Comparison of ENCODE assay signal across 18 mouse cellular contexts in genomic region chr7:46989387-46989786, GRCm38 (mm10). TPM values are rescaled to one million over a fixed set of nuclear protein-coding genes. Genes with fewer than 3 reads are reported as not detected.
"Had no signal": no experiment of that assay in that cellular context is flagged by ENCODE, and none has a peak within 500 bp of the region (broad histone marks: within the 10 kb centered on the region; RNA-seq: fewer than 3 reads in every experiment).

No protein-coding gene starts in this region.

RNA-seq across cellular contexts. Expression of gene Gm9999, which starts 6.0 kb away (rescaled TPM):
- total RNA-seq: liver, adult 2 months; midbrain, postnatal 0 days; monocyte, adult 5-6 weeks had no signal
- polyA plus RNA-seq: limb, embryonic 15.5 days; liver, adult 2 months; lung, adult 2 months; lung, embryonic 15.5 days; lung, postnatal 0 days; macrophage; midbrain, embryonic 11.5 days; midbrain, embryonic 13.5 days; midbrain, embryonic 15.5 days; midbrain, postnatal 0 days; neural tube, embryonic 11.5 days; neural tube, embryonic 13.5 days; neural tube, embryonic 15.5 days; small intestine, adult 2 months; stomach, embryonic 14.5 days; stomach, embryonic 16.5 days; urinary bladder, adult 2 months had no signal
